Mouse (Mus musculus) E14TG2a.4 (cell line): ENCODE data around the gene Tmem184b.

Experiments
- CTCF ChIP-seq: conservative IDR thresholded peaks from 2 replicates; pipeline ENCODE4 v1.5.1; 2014; ENCODE audit warnings: low read length
- NANOG ChIP-seq: IDR thresholded peaks from 2 replicates; pipeline ENCODE4 v1.6.1; 2014; ENCODE audit warnings: borderline replicate concordance, low read length, mixed read lengths
- POU5F1 ChIP-seq: IDR thresholded peaks from 2 replicates; pipeline ENCODE4 v1.6.1; 2014; ENCODE audit warnings: low read length, borderline replicate concordance

GRCm38 (mm10) chr15:79357974-79358690 lies 45.2 kb downstream of the Tmem184b start:
- TF ChIP-seq CTCF (no peak), POU5F1 (no peak), NANOG (no peak)
